In genomic region chr6:126159279-126160066, GRCm38 (mm10) we compare ENCODE assay signal across 12 mouse cellular contexts. TPM values are rescaled to one million over a fixed set of nuclear protein-coding genes. Genes with fewer than 3 reads are reported as not detected.
DNase-seq lines count a peak whose midpoint lies in the region; ATAC-seq and TF ChIP-seq lines count a peak whose summit lies in the region.
"Had no signal": no experiment of that assay in that cellular context is flagged by ENCODE, and none has a peak within 500 bp of the region (broad histone marks: within the 10 kb centered on the region; RNA-seq: fewer than 3 reads in every experiment).

No protein-coding gene starts in this region.

- WGBS in embryonic facial prominence, embryonic 12.5 days: 79% methylated on average over 13 of the region's 13 CpGs
- WGBS in heart, postnatal 0 days: 74% methylated on average over 13 of the region's 13 CpGs
- WGBS in hindbrain, postnatal 0 days: 85% methylated on average over 13 of the region's 13 CpGs

- TF ChIP-seq EP300 in heart, postnatal 0 days (IDR thresholded peaks at IDR 0.05; ENCODE audit: low read depth): no peak

- H3K27me3 ChIP-seq in embryonic facial prominence, embryonic 12.5 days: 0 out of 2 replicates have a peak, but pooled peaks cover 3% of the 10 kb centered on the region
- H3K27me3 ChIP-seq in heart, postnatal 0 days (ENCODE audit: control insufficient read depth, insufficient read depth, low read length): 0 out of 2 replicates have a peak, but pooled peaks cover 4% of the 10 kb centered on the region
- peaks cover 24% of the 10 kb centered on the region for H3K27me3 ChIP-seq in hindbrain, postnatal 0 days (ENCODE audit: insufficient read depth, low read length)

- no peak overlapping the region for H3K4me2 ChIP-seq in embryonic facial prominence, embryonic 12.5 days (replicated peaks)
- no peak overlapping the region for H3K4me2 ChIP-seq in heart, postnatal 0 days (ENCODE audit: low read depth, low read length)
- H3K4me2 ChIP-seq in hindbrain, postnatal 0 days (ENCODE audit: low read depth, low read length): no peak overlapping the region
- H3K4me2 ChIP-seq: forebrain, embryonic 15.5 days; hindbrain, embryonic 13.5 days; liver, embryonic 12.5 days had no signal

- H3K9me3 ChIP-seq in embryonic facial prominence, embryonic 12.5 days: no peaks in the 10 kb centered on the region
- no peaks in the 10 kb centered on the region for H3K9me3 ChIP-seq in heart, postnatal 0 days (replicated peaks; ENCODE audit: control insufficient read depth, low read length)
- no peaks in the 10 kb centered on the region for H3K9me3 ChIP-seq in hindbrain, postnatal 0 days (ENCODE audit: low read length)
- H3K9me3 ChIP-seq: forebrain, embryonic 15.5 days; liver, embryonic 12.5 days had no signal

- H3K27ac ChIP-seq in embryonic facial prominence, embryonic 12.5 days: 0 out of 2 replicates have a peak overlapping the region, but pooled peaks have one; percentile 17
- H3K27ac ChIP-seq in heart, postnatal 0 days (ENCODE audit: low read depth): peak overlapping the region; percentile 50; the same call in 1 of the 2 replicates
- no peak overlapping the region for H3K27ac ChIP-seq in hindbrain, postnatal 0 days
- H3K27ac ChIP-seq: forebrain, embryonic 15.5 days; hindbrain, embryonic 13.5 days; liver, embryonic 12.5 days; stomach, postnatal 0 days had no signal

- no peak overlapping the region for H3K9ac ChIP-seq in embryonic facial prominence, embryonic 12.5 days
- no peak overlapping the region for H3K9ac ChIP-seq in heart, postnatal 0 days (replicated peaks; ENCODE audit: low read depth, low read length)
- H3K9ac ChIP-seq in hindbrain, postnatal 0 days (replicated peaks; ENCODE audit: low read length): no peak overlapping the region
- H3K9ac ChIP-seq: forebrain, embryonic 15.5 days; hindbrain, embryonic 13.5 days; liver, embryonic 12.5 days had no signal

- intact Hi-C loops in gastrocnemius, postnatal 14 days (cut with DNase I; ENCODE audit: low total_unique reads): loop anchor here (10.0 kb wide), 1 partner anchor 115 kb away; no protein-coding TSS in a partner anchor

- peaks cover 59% of the 10 kb centered on the region for H3K4me1 ChIP-seq in embryonic facial prominence, embryonic 12.5 days
- H3K4me1 ChIP-seq in heart, postnatal 0 days (ENCODE audit: control insufficient read depth, insufficient read depth): peaks cover 35% of the 10 kb centered on the region
- H3K4me1 ChIP-seq in hindbrain, postnatal 0 days (ENCODE audit: insufficient read depth, low read length): peaks cover 18% of the 10 kb centered on the region
- H3K4me1 ChIP-seq: liver, embryonic 12.5 days had no signal

- DNase-seq in gastrocnemius, postnatal 14 days: peak; percentile 19
- DNase-seq in gastrocnemius, postnatal 10 days: no peak
- DNase-seq in heart, postnatal 0 days (ENCODE audit: low spot score): no peak
- DNase-seq in kidney, postnatal 14 days: peak; percentile 73
- DNase-seq in thymus, postnatal 10 days (ENCODE audit: low spot score in 2 of 2): no peak
- DNase-seq in cerebellum, adult 11-12 months: no peak
- DNase-seq in hindbrain, postnatal 0 days (ENCODE audit: low spot score): no peak

- ATAC-seq in embryonic facial prominence, embryonic 12.5 days (ENCODE audit: insufficient number of reproducible peaks, insufficient read depth, low FRiP score, low TSS enrichment): no peak
- ATAC-seq in heart, postnatal 0 days (ENCODE audit: insufficient read depth, low read depth): no peak
- ATAC-seq in hindbrain, postnatal 0 days: no peak
- ATAC-seq: forebrain, embryonic 15.5 days; liver, embryonic 12.5 days had no signal

- H3K4me3 ChIP-seq in embryonic facial prominence, embryonic 12.5 days: no peak overlapping the region
- H3K4me3 ChIP-seq in heart, postnatal 0 days (ENCODE audit: low read depth, low read length): no peak overlapping the region
- no peak overlapping the region for H3K4me3 ChIP-seq in hindbrain, postnatal 0 days (ENCODE audit: low read length)
- H3K4me3 ChIP-seq: forebrain, embryonic 15.5 days; hindbrain, embryonic 13.5 days; liver, embryonic 12.5 days had no signal

- H3K36me3 ChIP-seq in embryonic facial prominence, embryonic 12.5 days: peaks cover 9% of the 10 kb centered on the region; the same call in 1 of the 2 replicates
- H3K36me3 ChIP-seq in heart, postnatal 0 days (replicated peaks; ENCODE audit: control insufficient read depth, insufficient read depth, low read length): no peaks in the 10 kb centered on the region
- no peaks in the 10 kb centered on the region for H3K36me3 ChIP-seq in hindbrain, postnatal 0 days (ENCODE audit: insufficient read depth, low read length)
- H3K36me3 ChIP-seq: forebrain, embryonic 15.5 days; hindbrain, embryonic 13.5 days; liver, embryonic 12.5 days had no signal

- no peak for TF ChIP-seq CTCF in heart, postnatal 0 days (IDR thresholded peaks at IDR 0.05; ENCODE audit: low read depth)
- no peak for TF ChIP-seq CTCF in hindbrain, postnatal 0 days (IDR thresholded peaks at IDR 0.05; ENCODE audit: low read depth)

RNA-seq across cellular contexts. Expression of gene Ntf3, which starts 7.2 kb away (rescaled TPM):
- total RNA-seq in gastrocnemius, postnatal 14 days (2021): 1 to 10 TPM; 2.3 TPM
- 1 to 10 TPM; 2.1 to 2.9 TPM for total RNA-seq in gastrocnemius, postnatal 10 days (2021)
- 30.2 and 32.3 TPM in 2 replicates for polyA plus RNA-seq in embryonic facial prominence, embryonic 12.5 days (2016; fragmentation: Nextera tagmentation; extraction: Ambion mirVana)
- total RNA-seq in heart, postnatal 0 days (2014; rRNA removed; ENCODE audit: low replicate concordance): 5.2 and 8.3 TPM in 2 replicates
- 5.5 and 6.1 TPM in 2 replicates for polyA plus RNA-seq in heart, postnatal 0 days (2015; fragmentation: Nextera tagmentation; extraction: Ambion mirVana)
- 6.7 and 8.9 TPM in 2 replicates for total RNA-seq in hindbrain, postnatal 0 days (2014; rRNA removed)
- polyA plus RNA-seq in hindbrain, postnatal 0 days (2015; fragmentation: Nextera tagmentation; extraction: Ambion mirVana): 7.9 and 9.1 TPM in 2 replicates

Comparison
In these comparisons a context has a peak if more than half of its experiments do, and no peak if none do; other contexts are left out.
1. DNase-seq: peak in gastrocnemius, postnatal 14 days (single experiment) and kidney, postnatal 14 days (single experiment); none in gastrocnemius, postnatal 10 days (single experiment), heart, postnatal 0 days (single experiment), thymus, postnatal 10 days (0 of 2), cerebellum, adult 11-12 months (single experiment) and hindbrain, postnatal 0 days (single experiment).